Mouse (Mus musculus) retina, embryonic 14.5 days (tissue): ENCODE measurements around the gene Esyt3.

Source experiments
- DNase-seq: peaks from one replicate; pipeline ENCODE4 v3.0.0-alpha.2; 2015; ENCODE audit warnings: low spot score

Esyt3 gene

DNA sequence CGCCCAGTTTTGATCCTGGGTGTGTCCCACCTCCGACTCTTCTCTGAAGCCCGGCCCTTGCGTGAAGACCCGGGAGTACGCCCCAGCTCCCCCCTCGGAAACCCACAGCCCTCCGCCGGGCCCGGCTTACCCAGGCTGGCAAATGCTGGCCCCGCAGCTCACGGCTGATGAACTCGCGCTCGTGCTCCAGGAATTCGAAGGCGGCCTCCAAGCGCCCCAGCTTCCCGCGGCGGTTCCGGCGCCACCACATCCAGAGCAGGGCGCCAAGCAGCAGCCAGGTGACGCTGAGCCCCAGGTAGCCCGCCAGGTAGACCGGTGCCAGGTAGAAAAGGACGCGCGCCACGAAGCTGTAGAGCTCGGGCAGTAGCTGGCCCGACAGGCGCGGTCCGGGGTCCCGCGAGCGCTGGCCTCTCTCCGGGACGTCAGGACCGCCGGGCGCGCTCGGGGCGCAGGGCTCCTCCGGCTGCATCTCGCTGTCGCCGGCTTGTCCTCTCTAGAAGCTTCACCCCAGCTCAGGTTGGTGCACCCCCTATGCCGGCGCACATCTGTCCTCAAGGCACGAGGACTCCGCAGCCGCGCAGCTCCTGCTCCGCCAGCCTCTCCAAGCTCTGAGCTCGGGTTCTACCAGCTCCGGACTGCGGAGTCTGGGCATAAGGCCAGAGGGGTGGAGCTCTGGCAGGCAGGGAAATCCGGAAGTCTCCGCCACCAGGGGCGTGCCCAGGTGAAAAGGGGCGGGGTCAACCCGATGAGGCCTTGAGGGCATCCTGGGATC lies at the start of gene Esyt3:
TSS of gene Esyt3 (minus strand) at position 637 of the 772 bp plus-strand sequence.
- peak; percentile 38 for DNase-seq

DNA sequence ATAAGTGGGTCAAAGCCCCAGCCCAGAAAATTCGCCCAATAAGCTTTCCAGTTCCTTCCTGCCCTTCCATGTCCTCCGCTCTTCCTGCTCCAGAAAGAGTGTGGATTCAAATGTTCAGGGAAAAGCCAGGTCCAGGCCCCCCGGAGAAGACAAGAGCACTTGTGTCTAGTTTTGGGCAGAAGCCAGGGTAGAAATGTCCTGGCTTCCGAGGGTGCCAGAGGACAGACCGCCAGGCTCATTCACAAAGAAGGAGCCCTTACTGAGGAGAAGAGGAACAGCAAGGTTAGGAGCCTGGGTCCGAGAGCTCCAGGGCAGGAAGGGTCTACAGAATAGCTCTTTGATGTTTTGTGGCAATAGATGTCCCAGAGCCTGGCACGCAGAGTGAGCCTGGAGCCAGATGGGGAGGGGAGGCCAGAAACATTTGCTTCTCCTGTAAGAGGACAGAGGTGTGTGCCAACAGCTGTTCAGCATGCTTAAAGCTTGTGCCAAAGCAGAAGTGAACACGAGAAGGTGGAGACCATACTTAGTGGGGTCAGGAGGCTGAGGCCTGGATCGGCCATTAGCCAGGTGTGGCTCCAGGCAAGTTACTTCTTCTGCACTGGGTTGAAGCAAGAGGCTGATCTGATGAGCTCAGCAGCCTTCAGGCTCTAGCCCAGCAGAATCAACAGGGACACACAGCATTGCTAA lies 43.1 kb upstream of the Esyt3 start:
- no peak for DNase-seq

DNA sequence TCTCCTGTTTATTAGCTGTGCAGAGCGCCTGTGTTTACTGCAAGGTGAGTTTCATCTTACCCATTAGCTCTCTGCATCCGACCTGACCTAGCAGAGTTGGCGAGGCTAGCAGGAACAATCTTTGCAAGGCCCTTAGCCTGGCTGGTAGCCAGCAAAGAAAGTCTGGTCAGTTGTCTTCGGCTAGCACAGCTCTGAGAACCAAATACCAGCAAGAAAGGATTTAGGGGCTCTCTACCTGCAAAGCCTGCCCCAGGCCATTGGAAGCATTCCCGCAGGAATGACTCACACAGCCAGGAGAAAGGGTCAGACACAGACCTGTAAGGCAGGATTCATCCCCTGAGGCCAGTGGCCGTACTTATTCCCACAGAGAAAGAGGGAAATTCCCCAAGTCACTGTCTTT lies 42.4 kb upstream of the Esyt3 start:
- no peak for DNase-seq

DNA sequence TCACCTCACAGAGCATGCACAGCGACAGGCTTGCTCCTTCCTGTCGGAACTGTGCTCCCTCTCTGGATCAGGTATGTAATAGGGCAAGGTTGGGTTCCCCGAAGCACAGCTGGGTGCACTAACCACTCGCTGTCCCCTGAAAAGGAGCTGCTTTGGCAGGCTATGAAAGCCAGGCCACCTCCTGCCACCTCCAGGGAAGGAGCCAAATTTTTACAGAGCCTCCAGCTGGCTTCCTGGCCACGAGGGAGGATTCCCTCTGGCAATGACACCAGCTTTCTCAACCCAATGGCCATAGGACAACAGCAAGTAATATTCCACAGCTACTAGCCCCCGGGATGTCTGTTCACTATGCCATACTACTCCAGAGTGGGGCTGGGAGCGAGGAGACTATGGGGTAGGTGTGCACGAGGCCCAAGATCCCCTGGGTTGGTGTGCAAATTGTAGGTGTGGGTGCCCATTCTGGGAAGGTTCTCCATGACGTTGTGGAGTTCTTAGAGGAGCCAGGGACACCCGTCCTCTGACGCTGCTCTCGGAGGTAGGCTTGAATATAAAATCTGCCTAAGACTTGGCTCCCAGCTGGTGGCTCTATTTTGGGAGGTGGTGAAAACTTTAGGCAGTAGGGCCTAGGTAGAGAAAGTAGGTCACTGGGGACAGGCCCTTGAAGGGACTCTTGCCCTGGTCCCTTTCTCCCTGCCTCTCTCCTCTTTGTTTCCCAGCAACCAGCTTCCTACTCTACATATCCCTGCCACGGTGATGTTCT lies 38.9 kb upstream of the Esyt3 start:
- no peak for DNase-seq

DNA sequence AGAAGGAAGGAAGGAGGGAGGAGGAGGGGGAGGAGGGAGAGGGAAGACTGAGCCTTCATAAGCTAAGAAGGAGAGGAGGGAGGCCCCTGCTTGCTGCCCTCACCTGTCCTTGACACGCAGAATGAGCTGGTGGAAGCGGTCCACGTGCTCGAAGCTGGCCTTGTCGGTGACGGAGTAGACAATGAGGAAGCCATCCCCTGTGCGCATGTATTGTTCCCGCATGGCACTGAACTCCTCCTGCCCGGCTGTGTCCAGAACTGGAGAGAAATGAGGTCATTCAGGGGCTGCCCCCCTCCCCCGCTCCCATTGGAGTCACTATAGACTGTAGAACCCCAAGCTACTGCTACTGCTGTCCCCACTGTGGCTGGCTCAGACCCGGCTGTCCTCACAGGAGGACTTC lies 36.0 kb upstream of the Esyt3 start:
- peak; percentile 53 for DNase-seq

DNA sequence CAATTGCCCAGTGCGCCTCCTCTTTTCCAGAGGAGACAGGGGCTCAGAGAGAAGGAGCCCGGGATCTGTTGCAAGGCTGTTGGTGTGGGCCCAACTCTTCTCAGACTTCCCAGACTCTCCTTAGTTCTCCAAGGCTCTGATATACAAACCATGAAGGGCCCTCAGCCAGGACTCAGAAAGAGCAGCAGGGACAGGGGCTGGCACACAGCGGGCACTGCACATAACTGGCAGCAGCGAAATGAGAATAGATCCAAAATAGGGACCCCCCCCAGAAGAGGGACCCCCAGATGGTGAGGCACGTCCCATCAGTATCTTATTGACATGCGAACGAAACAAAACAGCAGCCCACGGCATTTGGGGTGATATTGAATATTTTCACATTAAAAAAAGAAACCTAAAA lies 34.8 kb upstream of the Esyt3 start:
- DNase-seq: no peak

DNA sequence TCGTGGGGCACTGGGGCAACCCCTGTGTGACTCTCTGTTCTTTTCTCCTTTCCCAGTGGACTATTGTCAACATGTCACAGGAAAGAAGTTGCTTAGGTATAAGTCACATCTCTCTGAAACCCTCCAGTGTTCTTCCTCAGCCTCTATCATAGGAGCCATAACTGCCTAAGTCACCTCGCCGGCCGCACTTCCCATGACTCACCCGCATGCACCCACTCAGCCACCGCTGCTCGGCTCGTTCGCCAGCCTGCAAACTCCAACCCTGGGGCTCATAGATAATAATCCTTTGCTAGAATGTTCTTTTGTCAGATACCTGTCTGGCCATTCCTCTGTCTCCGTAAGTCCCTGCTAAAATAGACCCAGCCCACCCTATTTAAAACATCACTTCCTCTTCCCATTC lies 33.2 kb upstream of the Esyt3 start:
- DNase-seq: no peak

DNA sequence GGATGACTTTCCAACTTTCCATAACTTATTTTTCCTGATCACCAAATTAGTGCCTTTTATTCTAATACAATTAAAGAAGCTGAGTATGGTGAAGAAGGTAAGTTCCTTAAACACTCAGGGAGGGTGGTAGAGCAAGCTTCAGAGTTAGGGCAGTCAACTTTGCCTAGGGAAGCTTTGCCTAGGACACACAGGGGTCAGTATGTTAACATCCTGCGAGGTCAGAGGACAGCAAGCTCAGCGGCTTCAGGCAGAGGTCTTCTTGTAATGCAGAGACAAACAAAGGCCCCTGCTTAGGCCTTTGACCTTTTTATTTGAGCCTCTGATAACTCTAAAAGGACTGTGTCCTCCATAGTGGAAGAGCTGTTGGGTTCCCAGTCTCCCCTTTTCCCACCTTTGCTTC lies 32.4 kb upstream of the Esyt3 start:
- no peak for DNase-seq

DNA sequence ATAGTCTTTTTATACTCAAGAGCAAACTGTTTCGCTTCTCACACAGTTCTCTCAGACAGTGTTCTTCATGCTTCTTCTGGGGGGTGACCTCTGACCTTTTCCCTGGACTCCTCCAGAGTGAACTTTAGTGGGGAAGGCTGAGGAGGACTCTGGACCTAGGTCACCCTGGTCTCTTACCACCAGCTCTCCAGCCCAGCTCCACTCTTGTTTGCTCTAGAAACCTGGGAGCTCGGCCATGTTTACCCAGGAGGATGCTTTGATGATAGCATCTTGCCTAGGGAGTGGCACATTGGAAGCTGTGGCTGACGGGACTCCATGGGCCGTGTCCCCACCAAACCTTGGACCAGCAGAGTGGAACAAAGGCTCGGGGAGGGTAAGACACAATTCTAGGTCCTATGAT lies 31.8 kb upstream of the Esyt3 start:
- no peak for DNase-seq

DNA sequence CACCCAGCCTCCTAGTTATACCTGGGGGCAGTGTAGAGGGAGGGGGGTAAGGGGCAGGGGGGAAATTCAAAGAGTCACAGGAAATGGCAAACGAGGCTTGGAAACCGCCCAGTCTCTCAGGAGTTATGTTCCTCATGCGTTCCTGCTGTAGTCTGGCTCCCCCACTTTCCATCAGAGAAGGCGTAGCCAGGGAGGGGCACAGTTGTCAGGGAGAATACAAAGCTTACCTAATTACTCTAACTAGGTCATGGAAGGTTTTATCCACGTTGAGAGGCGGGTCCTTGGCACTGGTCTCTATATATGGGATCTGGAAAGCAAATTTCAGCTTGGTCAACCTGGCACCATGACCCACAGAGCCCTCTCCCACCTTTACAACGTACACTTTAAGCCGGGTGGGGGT lies 31.1 kb upstream of the Esyt3 start:
- DNase-seq: no peak

DNA sequence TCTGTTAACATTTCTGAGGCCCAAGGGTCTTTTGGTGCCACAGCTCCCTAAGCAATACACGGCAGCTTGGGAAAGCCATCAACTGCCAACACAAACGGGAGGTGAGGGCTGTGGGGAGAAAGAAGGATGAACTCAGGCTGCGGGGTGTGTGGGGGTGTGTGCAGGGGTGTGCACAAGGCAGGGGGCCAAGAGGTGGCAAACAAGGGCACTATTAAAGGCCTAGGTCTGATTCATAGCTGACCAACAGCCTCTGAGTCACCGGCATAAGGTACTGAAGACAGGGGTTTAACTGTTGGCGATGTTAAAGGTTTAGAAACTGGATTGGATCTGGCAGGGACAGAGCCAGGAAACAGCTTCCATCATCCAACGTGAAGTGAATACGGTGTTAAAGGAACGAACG lies 30.5 kb upstream of the Esyt3 start:
- no peak for DNase-seq

DNA sequence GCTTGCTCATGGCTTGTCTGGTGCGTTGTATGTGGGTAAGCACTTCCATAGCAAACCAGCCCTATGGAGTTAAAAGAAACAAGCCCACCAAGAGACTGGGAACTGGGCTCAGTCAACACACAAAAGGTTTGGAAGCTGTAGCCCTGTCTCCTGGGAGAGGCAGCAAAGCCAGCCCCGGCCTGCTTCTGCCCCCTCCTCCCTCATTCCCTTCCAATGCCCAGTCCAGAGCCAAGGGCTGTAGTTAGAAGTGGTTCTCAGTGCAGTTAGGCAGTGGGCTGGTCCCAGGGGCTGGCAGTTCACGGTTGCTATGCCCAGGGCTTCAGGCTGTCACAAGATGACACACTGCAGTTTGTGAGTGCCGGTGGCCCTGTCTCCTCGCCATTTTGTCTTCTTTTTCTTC lies 29.7 kb upstream of the Esyt3 start:
- DNase-seq: no peak

DNA sequence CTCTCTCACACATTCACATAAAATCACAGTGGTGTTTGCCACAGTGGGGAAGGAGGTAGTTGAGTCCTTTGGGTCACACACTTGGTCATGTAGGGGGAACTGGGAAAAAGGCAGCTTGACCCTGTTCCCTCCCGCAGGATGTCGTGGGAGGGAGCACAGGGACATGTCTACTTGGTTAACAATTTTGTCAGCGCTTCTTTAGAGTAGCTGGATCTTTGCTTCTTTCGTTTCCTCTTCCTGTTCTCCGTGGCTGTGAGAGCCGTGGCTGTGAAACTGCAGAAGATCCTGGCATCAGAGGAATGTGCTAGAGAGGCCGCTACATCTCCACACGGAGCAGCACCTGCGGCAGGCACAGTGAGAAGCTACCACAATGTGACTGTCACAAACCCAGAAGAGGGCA lies 24.2 kb upstream of the Esyt3 start:
- DNase-seq: no peak

DNA sequence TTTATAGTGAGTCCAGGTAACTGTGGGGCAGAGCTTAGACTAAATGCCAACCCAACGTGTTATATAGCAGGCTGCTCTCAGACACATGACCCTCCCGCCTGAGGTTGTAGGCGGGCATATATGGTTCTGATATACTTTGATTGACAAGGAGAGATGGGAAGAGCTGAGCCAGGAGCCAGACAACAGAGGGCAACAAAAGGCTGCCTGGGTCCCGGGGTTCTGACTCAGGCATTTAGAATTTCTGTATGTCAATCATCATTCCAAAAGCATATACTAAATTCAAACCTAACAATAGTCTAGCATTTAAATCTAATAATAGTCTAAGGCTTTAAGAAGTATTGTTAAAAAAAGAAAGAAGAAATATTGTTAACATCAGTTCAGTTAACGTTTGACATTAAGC lies 20.8 kb upstream of the Esyt3 start:
- no peak for DNase-seq

DNA sequence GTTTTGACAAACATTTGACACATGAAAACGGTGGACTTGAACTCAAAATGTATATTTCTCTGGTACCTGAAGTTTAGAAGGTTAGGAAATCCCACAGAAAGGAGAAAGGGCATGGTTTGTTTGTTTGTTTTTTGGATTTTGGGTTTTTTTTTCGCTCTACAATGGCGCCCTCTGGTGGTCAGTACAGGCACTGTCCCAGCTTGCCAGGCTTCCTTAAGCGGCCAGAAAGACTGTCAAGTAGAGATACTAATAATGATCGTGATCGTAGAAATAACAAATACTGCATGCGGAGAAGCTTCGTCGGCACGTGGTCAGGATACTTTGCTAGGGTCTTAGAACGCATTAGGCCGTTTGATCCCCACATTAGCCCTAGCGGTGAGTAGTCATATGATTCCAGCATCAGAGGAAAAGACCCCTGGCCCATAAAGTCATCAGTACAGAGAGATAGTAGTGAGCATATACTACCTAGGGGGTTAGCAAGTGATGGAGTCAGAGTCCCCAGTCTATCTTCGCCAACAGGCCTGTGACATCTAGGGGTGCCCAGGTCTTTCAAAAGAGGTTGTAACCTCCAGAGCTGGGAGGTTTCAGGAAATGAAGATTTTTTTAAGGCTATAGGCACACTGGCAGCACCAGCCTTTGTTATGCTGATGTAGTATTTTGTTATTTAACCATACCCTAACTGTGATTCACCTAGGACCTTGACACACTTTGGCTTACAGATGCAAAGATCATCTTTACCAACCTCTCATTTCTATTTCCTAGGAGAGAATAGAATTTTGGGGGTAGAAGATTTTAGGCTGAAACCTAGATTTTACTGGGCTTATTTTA lies 18.4 kb upstream of the Esyt3 start:
- DNase-seq: peak; percentile 72

DNA sequence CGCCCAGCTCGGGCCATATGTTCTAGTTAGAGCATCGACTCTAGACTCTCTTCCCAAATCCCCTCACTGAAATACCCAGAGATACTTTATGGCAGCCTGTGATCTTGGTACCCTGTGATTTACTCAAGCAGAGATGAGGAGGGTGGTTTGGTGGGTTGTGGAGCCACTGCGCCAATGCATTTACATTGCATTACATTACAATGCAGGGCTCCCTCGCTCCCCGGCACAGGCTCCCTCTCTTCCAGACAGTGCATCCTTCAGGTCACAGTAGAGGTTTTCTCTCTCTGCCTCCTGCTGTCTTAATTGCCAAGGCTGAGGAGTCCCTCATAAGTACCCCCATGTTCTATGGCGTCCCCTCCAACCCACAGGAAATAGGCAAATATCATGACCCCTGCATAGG lies 10.1 kb upstream of the Esyt3 start:
- DNase-seq: no peak

DNA sequence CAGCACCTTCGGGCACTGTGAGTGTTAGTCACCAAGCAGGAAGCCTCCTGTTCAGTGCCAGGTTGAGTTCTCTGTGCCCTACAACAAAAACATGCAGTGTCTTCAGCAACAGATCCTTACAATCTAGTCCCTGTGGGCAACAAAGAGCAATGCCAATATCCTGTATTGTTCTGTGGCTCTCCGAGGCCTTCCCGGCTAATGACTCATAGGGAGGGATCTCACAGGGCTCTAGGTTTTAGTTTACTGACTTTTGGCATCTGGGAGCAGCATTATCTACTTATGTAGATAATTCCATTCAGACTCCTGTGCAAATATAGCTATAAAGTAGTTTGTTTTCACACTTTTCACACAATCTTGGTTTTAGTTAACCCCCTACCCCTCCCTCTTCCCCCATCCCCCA lies 7.5 kb upstream of the Esyt3 start:
- no peak for DNase-seq

DNA sequence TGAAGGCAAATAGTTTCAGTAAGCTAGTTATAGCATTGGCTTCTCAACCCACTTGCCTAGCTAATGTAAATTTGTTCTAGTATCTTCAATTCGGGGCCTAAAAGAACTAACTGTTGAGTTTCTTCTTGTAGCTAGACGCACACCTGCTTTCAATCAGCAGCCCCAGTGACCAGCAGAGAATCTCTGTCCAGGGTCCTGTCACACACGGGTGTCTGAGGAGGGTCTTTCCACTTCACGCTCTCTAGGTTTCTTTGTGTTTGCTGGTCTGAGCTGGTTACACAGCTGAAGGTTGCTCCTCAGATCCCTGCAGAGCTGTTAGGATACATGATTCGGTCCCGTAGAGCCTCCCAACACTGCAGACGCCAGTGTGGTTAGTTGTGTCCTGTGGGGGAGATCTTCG lies 4.7 kb upstream of the Esyt3 start:
- DNase-seq: no peak

DNA sequence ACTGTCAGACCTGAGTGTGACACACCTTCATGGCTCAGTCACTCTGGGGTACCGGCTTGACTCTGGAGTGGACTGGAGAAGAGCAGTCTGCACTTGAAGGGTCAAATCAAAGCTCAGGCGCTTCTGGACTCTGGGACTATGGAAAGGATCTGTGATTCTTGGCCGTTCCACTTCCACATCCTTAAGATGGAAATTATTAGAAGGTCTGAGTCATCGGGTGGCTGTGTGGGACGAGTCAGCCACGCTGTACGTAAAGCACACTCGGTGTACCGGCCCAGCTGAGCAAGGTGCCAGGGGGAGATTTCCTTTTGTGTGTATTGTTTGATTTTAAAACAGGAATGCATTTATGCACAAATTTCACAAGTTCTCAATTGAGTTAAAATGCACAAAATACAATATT lies 3.6 kb upstream of the Esyt3 start:
- no peak for DNase-seq

DNA sequence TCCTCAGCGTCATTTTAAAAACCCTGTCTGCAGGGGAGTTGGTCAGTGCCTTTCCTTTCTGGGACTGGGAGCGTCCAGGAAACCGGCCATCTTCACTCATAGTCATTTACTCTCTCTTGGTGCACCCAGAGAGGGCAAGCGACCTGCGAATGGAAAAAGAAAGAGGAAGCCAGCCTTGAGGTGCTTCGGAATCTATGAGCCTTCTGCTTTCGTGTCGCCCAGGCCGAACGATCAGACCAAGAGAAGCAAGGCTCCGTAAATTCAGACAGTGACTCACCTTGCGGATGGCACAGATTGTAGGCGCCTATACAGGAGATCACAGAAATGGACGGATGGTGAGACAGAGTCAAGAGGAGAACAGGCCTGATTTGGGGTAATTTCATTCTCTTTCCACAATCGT lies 655 bp upstream of the Esyt3 start:
- DNase-seq: no peak

DNA sequence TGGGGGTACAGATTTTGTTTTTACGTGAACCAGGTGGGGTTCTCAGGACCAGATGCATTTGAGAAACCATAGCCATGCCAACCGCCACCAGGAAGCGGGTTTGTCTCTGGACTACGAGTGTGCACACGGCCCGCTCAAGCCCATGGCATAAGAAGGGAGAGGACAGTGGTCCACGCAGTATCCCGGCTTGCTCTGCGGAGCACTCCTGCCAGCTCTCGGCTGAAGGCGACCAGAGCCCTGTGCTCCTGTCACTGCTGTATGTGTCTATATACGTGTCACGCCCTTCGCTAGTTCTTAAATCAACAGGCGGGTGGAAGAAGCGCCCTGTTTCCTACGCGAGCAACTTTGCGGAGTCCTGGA lies 816 bp downstream of the Esyt3 start:
- peak; percentile 31 for DNase-seq

DNA sequence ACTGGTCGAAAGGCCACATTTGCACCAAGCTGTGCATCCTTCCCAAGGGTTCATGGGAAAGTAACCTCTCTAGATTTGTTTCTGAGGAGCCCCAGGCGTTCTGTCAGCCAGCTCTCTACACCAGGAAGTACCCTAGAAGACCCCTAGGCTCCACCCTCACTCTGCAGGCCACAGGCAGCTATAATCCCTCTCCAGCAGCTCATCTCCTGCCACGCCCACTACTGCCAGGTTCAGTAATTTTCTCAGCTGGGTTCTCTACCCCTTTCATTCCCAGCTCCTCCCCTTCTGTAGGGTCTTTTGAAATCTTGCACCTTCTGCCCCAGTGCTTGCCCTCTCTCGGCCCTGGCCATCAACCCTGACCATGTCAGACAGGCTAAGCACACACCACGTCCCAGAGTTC lies 2.4 kb downstream of the Esyt3 start:
- peak; percentile 37 for DNase-seq
